8 mouse cellular contexts compared by ENCODE assay signal in the genomic region with DNA sequence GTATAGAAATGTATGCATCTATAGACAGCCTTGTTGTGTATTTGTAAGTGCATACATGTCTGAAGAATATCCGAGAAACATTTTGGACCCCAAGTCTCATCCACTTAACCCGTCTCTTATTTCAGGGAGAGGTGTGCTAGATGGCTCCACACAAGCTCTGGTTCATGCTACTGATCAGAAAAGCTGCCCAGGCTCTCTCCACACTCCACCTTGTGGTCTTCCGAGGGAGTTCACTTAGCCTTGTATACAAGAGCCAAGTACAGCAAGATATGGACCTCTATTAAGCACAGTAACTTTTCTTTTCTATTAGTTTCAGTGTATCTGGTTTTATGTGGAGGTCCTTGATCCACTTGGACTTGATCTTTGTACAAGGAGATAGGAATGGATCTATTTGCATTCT. TPM values are rescaled to one million over a fixed set of nuclear protein-coding genes. Genes with fewer than 3 reads are reported as not detected.
A peak's percentile ranks its signal among the peaks of the same experiment; 100 is the strongest.
DNase-seq lines count a peak whose midpoint lies in the region; ATAC-seq and TF ChIP-seq lines count a peak whose summit lies in the region.

No protein-coding gene starts in this region.

- H3K27ac ChIP-seq in hindbrain, embryonic 10.5 days = no peak overlapping the region
- H3K27ac ChIP-seq in hindbrain, embryonic 12.5 days = no peak overlapping the region
- no peak overlapping the region for H3K27ac ChIP-seq in hindbrain, postnatal 0 days

- DNase-seq in hindbrain, embryonic 10.5 days (ENCODE audit: low spot score) = peak; percentile 26
- peak; percentile 71 for DNase-seq in 3T3-L1 (ENCODE audit: low read depth, low spot score)
- DNase-seq in NIH3T3 (ENCODE audit: low read depth) = peak; percentile 75
- peak; percentile 70 to 75 for DNase-seq in cerebellum, postnatal 10 days
- peak; percentile 58 for DNase-seq in hindbrain, postnatal 0 days (ENCODE audit: low spot score)
- peak; percentile 46 for DNase-seq in lung, postnatal 10 days
- peak; percentile 50 for DNase-seq in thymus, postnatal 4 days

- no peak overlapping the region for H3K9ac ChIP-seq in hindbrain, embryonic 12.5 days
- H3K9ac ChIP-seq in hindbrain, postnatal 0 days (replicated peaks; ENCODE audit: low read length) = no peak overlapping the region

- H3K9me3 ChIP-seq in hindbrain, embryonic 10.5 days = no peaks in the 10 kb centered on the region
- H3K9me3 ChIP-seq in hindbrain, embryonic 12.5 days (replicated peaks) = no peaks in the 10 kb centered on the region
- H3K9me3 ChIP-seq in hindbrain, postnatal 0 days (ENCODE audit: low read length) = no peaks in the 10 kb centered on the region

- H3K4me1 ChIP-seq in hindbrain, embryonic 10.5 days (replicated peaks) = no peaks in the 10 kb centered on the region
- H3K4me1 ChIP-seq in hindbrain, embryonic 12.5 days = no peaks in the 10 kb centered on the region
- no peaks in the 10 kb centered on the region for H3K4me1 ChIP-seq in hindbrain, postnatal 0 days (ENCODE audit: insufficient read depth, low read length)

- peak; percentile 70 for TF ChIP-seq CTCF in hindbrain, postnatal 0 days (IDR thresholded peaks at IDR 0.05; ENCODE audit: low read depth)

- ATAC-seq in hindbrain, embryonic 12.5 days (ENCODE audit: low FRiP score) = no peak
- ATAC-seq in hindbrain, postnatal 0 days = no peak

- H3K36me3 ChIP-seq in hindbrain, embryonic 10.5 days = no peaks in the 10 kb centered on the region
- no peaks in the 10 kb centered on the region for H3K36me3 ChIP-seq in hindbrain, embryonic 12.5 days
- no peaks in the 10 kb centered on the region for H3K36me3 ChIP-seq in hindbrain, postnatal 0 days (ENCODE audit: insufficient read depth, low read length)

- WGBS in hindbrain, embryonic 10.5 days = 65% methylated on average over 3 of the region's 3 CpGs
- 65% methylated on average over 3 of the region's 3 CpGs for whole genome bisulfite sequencing in hindbrain, embryonic 12.5 days
- WGBS in hindbrain, postnatal 0 days = 55% methylated on average over 3 of the region's 3 CpGs

- H3K27me3 ChIP-seq in hindbrain, embryonic 10.5 days (ENCODE audit: insufficient read depth, poor library complexity, severe bottlenecking) = no peaks in the 10 kb centered on the region
- no peaks in the 10 kb centered on the region for H3K27me3 ChIP-seq in hindbrain, embryonic 12.5 days
- H3K27me3 ChIP-seq in hindbrain, postnatal 0 days (ENCODE audit: insufficient read depth, low read length) = no peaks in the 10 kb centered on the region

- H3K4me2 ChIP-seq in hindbrain, embryonic 12.5 days (replicated peaks) = no peak overlapping the region
- H3K4me2 ChIP-seq in hindbrain, postnatal 0 days (ENCODE audit: low read depth, low read length) = no peak overlapping the region

- H3K4me3 ChIP-seq in hindbrain, embryonic 10.5 days = no peak overlapping the region
- no peak overlapping the region for H3K4me3 ChIP-seq in hindbrain, embryonic 12.5 days
- H3K4me3 ChIP-seq in hindbrain, postnatal 0 days (ENCODE audit: low read length) = no peak overlapping the region

RNA-seq across cellular contexts. Expression of gene Gda, which starts 36.9 kb away (rescaled TPM):
- polyA plus RNA-seq in hindbrain, embryonic 10.5 days (2016; fragmentation: Nextera tagmentation; extraction: Ambion mirVana) = not detected in 2 replicates
- 0.05 and 0.18 TPM in 2 replicates for polyA plus RNA-seq in hindbrain, embryonic 12.5 days (2016; fragmentation: Nextera tagmentation; extraction: Ambion mirVana)
- total RNA-seq in hindbrain, postnatal 0 days (2014; rRNA removed) = 2.7 and 3.3 TPM in 2 replicates
- 0.61 and 0.64 TPM in 2 replicates for polyA plus RNA-seq in hindbrain, postnatal 0 days (2015; fragmentation: Nextera tagmentation; extraction: Ambion mirVana)
